Mouse (Mus musculus) forebrain, embryonic 10.5 days (tissue): ENCODE results near the gene Spata17. TPM values are rescaled to one million over a fixed set of nuclear protein-coding genes. Genes with fewer than 3 reads are reported as not detected.

ENCODE experiments used
- DNase-seq: peaks from one replicate; pipeline ENCODE4 v3.0.0-alpha.2; 2017; ENCODE audit warnings: low spot score; ENCODE audit errors: extremely low spot score
- H3K27ac ChIP-seq: fragments of 300-500 bp; sonication (generic); 2 replicates; pipeline ENCODE4 v1.5.1; 2016; ENCODE audit warnings: mild to moderate bottlenecking
- H3K27me3 ChIP-seq: fragments of 300-500 bp; sonication (generic); 2 replicates; pipeline ENCODE4 v1.6.1; 2016; ENCODE audit warnings: mild to moderate bottlenecking; ENCODE audit not compliant: poor library complexity, severe bottlenecking
- H3K36me3 ChIP-seq: fragments of 300-500 bp; sonication (generic); replicated peaks from 2 replicates; pipeline ENCODE4 v1.6.1; 2016; ENCODE audit warnings: mild to moderate bottlenecking, moderate library complexity
- H3K4me1 ChIP-seq: fragments of 300-500 bp; sonication (generic); 2 replicates; pipeline ENCODE4 v1.6.1; 2016
- H3K4me3 ChIP-seq: fragments of 300-500 bp; sonication (generic); 2 replicates; pipeline ENCODE4 v1.5.1; 2016; ENCODE audit warnings: mild to moderate bottlenecking, moderate library complexity
- H3K9me3 ChIP-seq: fragments of 300-500 bp; sonication (generic); 2 replicates; pipeline ENCODE4 v1.6.1; 2016; ENCODE audit warnings: mild to moderate bottlenecking, moderate library complexity
- WGBS: fragments of 180-500 bp; shearing (Covaris S2); methylation state at CpG from one replicate; pipeline ENCODE4 v1.1.7; 2016; 5-methylcytosine and 5-hydroxymethylcytosine counted together
- polyA plus RNA-seq: library from polyadenylated mRNA; unstranded; fragments of >200 nt; fragmentation: Nextera tagmentation; extraction: Ambion mirVana; gene quantifications from 2 replicates; pipeline ENCODE4 v1.2.1, GENCODE M21; 2016

Spata17 gene
- polyA plus RNA-seq, 1 experiment from 2014 or later: 1.4 TPM

- no peak overlapping the region for H3K27ac ChIP-seq
These were observed 114.1 kb downstream of the Spata17 start for GRCm38 (mm10) chr1:187101202-187101601.

GRCm38 (mm10) chr1:187100624-187101023, 114.6 kb downstream of the Spata17 start:
- H3K27ac ChIP-seq: no peak overlapping the region
- H3K4me3 ChIP-seq: no peak overlapping the region
- WGBS: 84% methylated on average over 3 of the region's 3 CpGs
- no peaks in the 10 kb centered on the region for H3K4me1 ChIP-seq
- H3K36me3 ChIP-seq: no peaks in the 10 kb centered on the region
- no peak for DNase-seq
- no peaks in the 10 kb centered on the region for H3K9me3 ChIP-seq
- no peaks in the 10 kb centered on the region for H3K27me3 ChIP-seq

More at GRCm38 (mm10) chr1:187101202-187101601, 114.1 kb downstream of the Spata17 start:
- Histone ChIP-seq H3K36me3 (no peaks in the 10 kb centered on the region), H3K27me3 (no peaks in the 10 kb centered on the region), H3K9me3 (no peaks in the 10 kb centered on the region), H3K4me3 (no peak overlapping the region), H3K4me1 (no peaks in the 10 kb centered on the region)
- no peak for DNase-seq
- WGBS: 85% methylated on average over 3 of the region's 3 CpGs

- no peak overlapping the region for H3K27ac ChIP-seq
- DNase-seq: no peak
- WGBS: 84% methylated on average over 6 of the region's 6 CpGs
- no peaks in the 10 kb centered on the region for H3K36me3 ChIP-seq
- H3K9me3 ChIP-seq: no peaks in the 10 kb centered on the region
- H3K4me1 ChIP-seq: no peaks in the 10 kb centered on the region
- no peaks in the 10 kb centered on the region for H3K27me3 ChIP-seq
- H3K4me3 ChIP-seq: no peak overlapping the region
These were observed 117.0 kb downstream of the Spata17 start for GRCm38 (mm10) chr1:187098285-187098684.

- no peak for DNase-seq
- H3K9me3 ChIP-seq: no peaks in the 10 kb centered on the region
- H3K27me3 ChIP-seq: no peaks in the 10 kb centered on the region
- H3K4me1 ChIP-seq: no peaks in the 10 kb centered on the region
- no peak overlapping the region for H3K4me3 ChIP-seq
- H3K27ac ChIP-seq: no peak overlapping the region
- H3K36me3 ChIP-seq: no peaks in the 10 kb centered on the region
- 90% methylated on average over 14 of the region's 14 CpGs for WGBS
These were observed 122.7 kb downstream of the Spata17 start for GRCm38 (mm10) chr1:187092546-187092945.

- no peaks in the 10 kb centered on the region for H3K4me1 ChIP-seq
- no peak overlapping the region for H3K4me3 ChIP-seq
- H3K27ac ChIP-seq: no peak overlapping the region
- H3K27me3 ChIP-seq: no peaks in the 10 kb centered on the region
- 92% methylated on average over 3 of the region's 3 CpGs for WGBS
- no peaks in the 10 kb centered on the region for H3K36me3 ChIP-seq
- DNase-seq: no peak
- H3K9me3 ChIP-seq: no peaks in the 10 kb centered on the region
These were observed 126.4 kb downstream of the Spata17 start for GRCm38 (mm10) chr1:187088660-187089395.

GRCm38 (mm10) chr1:187086027-187086426, 129.2 kb downstream of the Spata17 start:
- H3K27ac ChIP-seq: no peak overlapping the region
- peaks cover 1% of the 10 kb centered on the region for H3K9me3 ChIP-seq
- 79% methylated on average over 6 of the region's 6 CpGs for WGBS
- H3K36me3 ChIP-seq: no peaks in the 10 kb centered on the region
- H3K4me3 ChIP-seq: no peak overlapping the region
- no peaks in the 10 kb centered on the region for H3K4me1 ChIP-seq
- no peaks in the 10 kb centered on the region for H3K27me3 ChIP-seq
- DNase-seq: no peak

- Histone ChIP-seq H3K4me1 (peaks cover 25% of the 10 kb centered on the region), H3K4me3 (no peak overlapping the region), H3K9me3 (peaks cover 5% of the 10 kb centered on the region), H3K36me3 (no peaks in the 10 kb centered on the region), H3K27me3 (no peaks in the 10 kb centered on the region), H3K27ac (peak overlapping the region; percentile 62; the same call in 1 of the 2 replicates)
- WGBS: 41% methylated on average over 9 of the region's 9 CpGs
- no peak for DNase-seq
These were observed 137.9 kb downstream of the Spata17 start for GRCm38 (mm10) chr1:187077352-187077751.

GRCm38 (mm10) chr1:187077043-187077334, 138.3 kb downstream of the Spata17 start:
- Histone ChIP-seq H3K4me1 (peaks cover 25% of the 10 kb centered on the region), H3K27ac (peak overlapping the region; percentile 62), H3K36me3 (no peaks in the 10 kb centered on the region), H3K9me3 (peaks cover 5% of the 10 kb centered on the region), H3K4me3 (no peak overlapping the region), H3K27me3 (no peaks in the 10 kb centered on the region)
- DNase-seq: no peak
- WGBS: 52% methylated on average over 3 of the region's 3 CpGs

- Histone ChIP-seq H3K27ac (peak overlapping the region; percentile 62), H3K9me3 (peaks cover 5% of the 10 kb centered on the region), H3K27me3 (no peaks in the 10 kb centered on the region), H3K4me1 (peaks cover 25% of the 10 kb centered on the region), H3K4me3 (no peak overlapping the region), H3K36me3 (no peaks in the 10 kb centered on the region)
- 46% methylated on average over 3 of the region's 3 CpGs for WGBS
- no peak for DNase-seq
These were observed 138.8 kb downstream of the Spata17 start for GRCm38 (mm10) chr1:187076198-187077042.

- Histone ChIP-seq H3K4me1 (no peaks in the 10 kb centered on the region), H3K36me3 (no peaks in the 10 kb centered on the region), H3K27me3 (no peaks in the 10 kb centered on the region), H3K9me3 (no peaks in the 10 kb centered on the region), H3K4me3 (no peak overlapping the region), H3K27ac (no peak overlapping the region)
- no peak for DNase-seq
- 89% methylated on average over 1 of the region's 1 CpGs for WGBS
These were observed 155.4 kb downstream of the Spata17 start for GRCm38 (mm10) chr1:187059874-187060273.

- Histone ChIP-seq H3K27ac (no peak overlapping the region), H3K4me3 (no peak overlapping the region), H3K4me1 (no peaks in the 10 kb centered on the region), H3K27me3 (no peaks in the 10 kb centered on the region), H3K36me3 (no peaks in the 10 kb centered on the region), H3K9me3 (no peaks in the 10 kb centered on the region)
- no peak for DNase-seq
- 80% methylated on average over 2 of the region's 2 CpGs for WGBS
These were observed 160.9 kb downstream of the Spata17 start for GRCm38 (mm10) chr1:187054333-187054732.

- H3K27me3 ChIP-seq: no peaks in the 10 kb centered on the region
- 91% methylated on average over 3 of the region's 3 CpGs for WGBS
- no peak for DNase-seq
These were observed 161.4 kb downstream of the Spata17 start for GRCm38 (mm10) chr1:187053862-187054261.

GRCm38 (mm10) chr1:187052532-187052931, 162.7 kb downstream of the Spata17 start:
- Histone ChIP-seq H3K4me1 (no peaks in the 10 kb centered on the region), H3K9me3 (no peaks in the 10 kb centered on the region), H3K27ac (no peak overlapping the region), H3K36me3 (no peaks in the 10 kb centered on the region), H3K4me3 (no peak overlapping the region), H3K27me3 (no peaks in the 10 kb centered on the region)
- WGBS: 80% methylated on average over 5 of the region's 5 CpGs
- no peak for DNase-seq

More at GRCm38 (mm10) chr1:187053862-187054261, 161.4 kb downstream of the Spata17 start:
- no peak overlapping the region for H3K4me3 ChIP-seq
- H3K36me3 ChIP-seq: no peaks in the 10 kb centered on the region
- no peaks in the 10 kb centered on the region for H3K9me3 ChIP-seq
- no peaks in the 10 kb centered on the region for H3K4me1 ChIP-seq
- H3K27ac ChIP-seq: no peak overlapping the region
